Mouse (Mus musculus): ENCODE data around the gene Dpm3.

Gene Dpm3

DNA sequence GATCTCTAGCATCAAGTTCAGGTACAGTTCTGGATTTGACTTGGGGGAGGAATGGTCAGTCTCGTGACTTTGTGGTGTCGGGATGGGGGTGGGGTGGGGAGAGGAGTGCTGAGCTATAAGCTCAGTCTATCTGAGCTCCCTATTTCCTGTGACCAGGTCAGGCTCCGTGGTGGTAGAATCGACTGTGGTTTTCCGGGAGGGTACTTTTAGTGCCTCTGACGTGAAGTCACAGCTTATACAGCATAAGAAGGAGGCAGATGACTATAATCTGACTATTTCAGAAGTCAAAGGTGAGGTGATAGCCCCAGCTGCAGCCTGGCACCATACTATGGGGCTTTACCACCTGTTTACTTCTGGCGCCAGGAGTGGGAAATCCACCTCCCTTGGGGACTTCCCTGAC lies 27.8 kb upstream of the Dpm3 start:
- in situ Hi-C loops (cut with MboI, MseI), result no loop called here

DNA sequence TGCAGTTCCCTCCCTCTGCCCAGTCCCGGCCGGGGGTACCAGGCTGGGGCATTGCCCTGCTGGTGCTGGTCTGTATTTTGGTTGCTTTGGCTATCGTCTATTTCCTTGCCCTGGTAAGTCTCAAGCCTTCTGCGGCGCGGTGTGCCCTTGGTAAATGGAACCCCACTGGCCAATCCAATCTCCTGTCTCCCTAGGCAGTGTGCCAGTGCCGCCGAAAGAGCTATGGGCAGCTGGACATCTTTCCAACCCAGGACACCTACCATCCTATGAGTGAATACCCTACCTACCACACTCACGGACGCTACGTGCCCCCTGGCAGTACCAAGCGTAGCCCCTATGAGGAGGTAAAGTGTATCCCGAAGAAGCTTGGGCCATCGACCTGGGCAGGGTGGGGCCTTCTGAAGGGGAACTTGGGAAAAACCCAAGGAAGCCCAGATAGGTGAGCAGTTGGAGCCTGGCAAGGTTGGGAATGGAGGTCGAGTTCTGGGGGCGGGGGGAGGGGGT lies 27.3 kb upstream of the Dpm3 start:
- in situ Hi-C loops (cut with MboI, MseI), result no loop called here

DNA sequence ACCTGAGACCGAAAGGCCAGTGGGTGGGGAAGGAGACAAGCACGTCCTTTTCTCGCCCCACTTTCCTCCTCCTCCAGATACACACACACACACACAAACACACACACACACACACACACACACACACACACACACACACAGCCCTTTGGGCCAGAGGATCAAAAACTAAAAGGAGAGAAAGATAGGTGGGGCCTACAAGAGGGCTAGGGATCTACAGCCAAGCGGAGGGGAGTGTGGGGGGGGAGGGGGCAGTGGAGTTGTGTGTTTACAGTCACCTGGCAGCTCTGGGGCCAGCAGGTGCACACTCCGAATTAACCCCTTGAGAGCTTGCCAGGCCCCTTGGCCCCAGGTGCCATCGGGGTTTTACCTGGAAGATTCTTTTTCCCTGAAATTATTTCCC lies 26.5 kb upstream of the Dpm3 start:
- in situ Hi-C loops (cut with MboI, MseI), result no loop called here

DNA sequence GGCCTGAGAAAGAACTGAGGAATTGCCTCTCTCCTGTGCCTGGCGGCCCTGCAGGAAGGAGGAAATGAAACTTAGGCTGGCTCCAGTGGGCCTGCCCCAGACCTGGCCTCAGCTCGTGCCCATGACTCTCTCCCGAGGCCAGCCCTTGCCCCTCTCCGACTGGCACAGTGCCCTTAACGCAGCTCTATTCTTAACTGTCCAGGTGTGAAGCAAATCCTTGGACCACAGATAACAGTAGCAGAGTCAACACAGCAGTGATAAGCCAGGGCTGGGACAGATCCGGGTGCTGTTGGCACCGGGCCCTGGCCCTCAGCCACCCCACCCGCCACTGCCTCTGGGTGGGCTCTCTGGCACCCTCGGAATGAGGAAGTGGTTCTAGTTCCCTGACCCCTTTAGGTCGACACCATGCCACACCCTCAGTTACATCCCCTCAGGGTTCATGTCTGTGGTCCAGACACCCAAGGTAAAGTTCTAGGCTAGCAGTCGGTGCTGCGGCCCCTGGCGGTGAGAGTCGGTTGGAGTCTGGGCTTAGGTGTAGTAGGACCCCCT lies 25.5 kb upstream of the Dpm3 start:
- in situ Hi-C loops (cut with MboI, MseI), result no loop called here

DNA sequence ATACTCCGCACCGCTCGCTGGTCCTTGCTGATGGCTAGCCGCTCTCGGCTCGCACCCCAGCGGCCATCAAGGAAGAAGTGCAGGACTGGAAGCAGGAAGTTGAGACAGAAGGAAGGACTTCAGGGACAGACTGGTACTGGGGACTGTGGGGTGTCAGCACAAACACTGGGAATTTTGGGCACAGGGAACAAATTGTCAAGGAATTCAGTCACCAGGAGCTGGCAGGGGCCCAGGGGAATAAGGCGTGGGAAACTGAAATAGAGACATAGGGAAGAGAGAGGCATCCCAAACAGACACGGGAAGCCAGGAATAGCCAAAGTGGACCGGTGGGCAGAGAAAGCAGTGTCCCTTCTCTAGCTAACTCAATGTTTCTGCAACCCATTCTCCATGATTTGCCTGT lies 22.6 kb upstream of the Dpm3 start:
- in situ Hi-C loops (cut with MboI, MseI), result no loop called here

DNA sequence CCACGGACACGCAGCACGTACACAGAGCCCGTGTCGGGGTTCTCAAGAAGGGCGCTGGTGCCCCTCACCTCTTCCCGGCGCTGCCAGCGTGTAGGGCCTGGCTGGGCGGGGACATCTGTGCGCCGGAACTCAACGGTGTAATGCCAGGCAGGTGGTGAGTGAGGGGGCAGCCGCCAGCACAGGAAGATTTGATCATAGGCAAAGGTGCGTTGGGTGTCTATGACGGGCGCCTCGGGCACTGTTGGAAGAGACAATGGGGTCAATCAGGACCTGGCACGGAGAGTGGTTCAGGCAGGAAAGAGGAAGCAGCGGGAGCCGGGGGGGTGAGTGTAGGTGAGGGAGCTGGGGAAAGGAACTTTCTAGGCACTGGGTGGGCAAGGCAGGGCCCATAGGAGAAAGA lies 21.5 kb upstream of the Dpm3 start:
- in situ Hi-C loops (cut with MboI, MseI), result no loop called here

DNA sequence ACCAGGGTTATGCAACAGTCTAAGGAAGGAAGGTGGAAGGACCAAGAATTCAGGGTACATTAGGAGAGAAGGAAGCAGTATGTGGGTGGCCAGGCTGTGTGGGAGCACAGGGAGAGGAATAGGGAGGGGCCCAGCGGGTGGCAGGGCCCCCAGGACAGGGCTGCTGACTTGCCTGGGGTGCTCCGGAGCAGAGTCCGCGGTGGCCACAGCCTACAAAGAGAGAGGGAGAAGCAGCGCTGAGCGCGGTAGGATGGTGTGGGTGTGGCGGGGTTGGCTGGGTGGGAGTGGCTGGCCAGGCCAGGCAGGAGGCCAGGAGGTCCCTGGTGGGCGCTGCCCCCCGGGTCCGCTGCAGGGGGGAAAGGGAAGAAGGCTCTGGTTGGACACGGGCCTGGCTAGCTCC lies 20.7 kb upstream of the Dpm3 start:
- in situ Hi-C loops (cut with MboI, MseI), result no loop called here

DNA sequence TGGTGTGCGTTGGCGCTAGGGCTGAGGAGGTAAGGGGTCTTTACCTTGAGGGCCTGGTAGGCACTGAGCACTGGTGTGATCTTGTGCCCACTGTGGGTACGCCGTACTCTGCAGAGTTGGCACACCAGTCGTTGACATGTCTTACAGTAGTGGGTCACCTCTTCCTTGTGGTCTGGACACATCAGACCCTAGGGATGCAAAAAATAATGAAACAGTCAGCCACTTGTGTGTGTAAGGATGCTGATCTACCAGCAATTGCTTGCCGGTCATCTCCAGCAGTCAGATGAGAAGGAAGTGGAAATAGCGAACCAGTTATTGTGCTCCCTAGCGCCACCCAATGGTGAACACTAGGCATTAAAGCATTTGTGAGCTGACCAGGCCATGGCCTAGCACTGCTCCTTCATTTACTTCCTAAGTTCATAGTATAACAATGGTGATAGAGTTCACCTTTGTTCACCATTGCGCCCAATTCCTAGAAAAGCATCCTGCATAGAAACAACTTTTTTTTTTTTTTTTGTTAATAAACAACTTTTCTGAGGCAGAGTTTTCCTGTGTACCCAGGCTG lies 16.7 kb upstream of the Dpm3 start:
- in situ Hi-C loops (cut with MboI, MseI), result no loop called here

DNA sequence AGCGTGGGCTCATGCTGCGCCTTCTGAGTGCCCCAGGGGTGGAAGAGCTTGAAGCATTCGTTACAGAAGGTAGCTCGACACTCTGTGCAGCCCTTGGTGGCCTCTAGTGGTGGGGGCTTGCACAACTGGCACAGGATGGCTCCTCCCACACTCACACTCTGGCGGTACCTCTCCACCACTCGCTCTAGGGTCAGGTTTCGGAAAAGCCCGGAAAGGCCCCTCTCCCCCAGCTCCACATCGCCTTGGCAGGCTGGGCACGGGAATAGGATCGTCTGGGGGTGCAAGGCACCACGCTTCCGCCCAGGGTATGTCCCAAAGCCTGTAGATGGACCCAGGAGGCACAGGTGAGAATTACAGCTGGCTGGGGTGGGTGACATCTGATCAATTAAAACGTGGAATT lies 15.5 kb upstream of the Dpm3 start:
- in situ Hi-C loops (cut with MboI, MseI), result no loop called here

DNA sequence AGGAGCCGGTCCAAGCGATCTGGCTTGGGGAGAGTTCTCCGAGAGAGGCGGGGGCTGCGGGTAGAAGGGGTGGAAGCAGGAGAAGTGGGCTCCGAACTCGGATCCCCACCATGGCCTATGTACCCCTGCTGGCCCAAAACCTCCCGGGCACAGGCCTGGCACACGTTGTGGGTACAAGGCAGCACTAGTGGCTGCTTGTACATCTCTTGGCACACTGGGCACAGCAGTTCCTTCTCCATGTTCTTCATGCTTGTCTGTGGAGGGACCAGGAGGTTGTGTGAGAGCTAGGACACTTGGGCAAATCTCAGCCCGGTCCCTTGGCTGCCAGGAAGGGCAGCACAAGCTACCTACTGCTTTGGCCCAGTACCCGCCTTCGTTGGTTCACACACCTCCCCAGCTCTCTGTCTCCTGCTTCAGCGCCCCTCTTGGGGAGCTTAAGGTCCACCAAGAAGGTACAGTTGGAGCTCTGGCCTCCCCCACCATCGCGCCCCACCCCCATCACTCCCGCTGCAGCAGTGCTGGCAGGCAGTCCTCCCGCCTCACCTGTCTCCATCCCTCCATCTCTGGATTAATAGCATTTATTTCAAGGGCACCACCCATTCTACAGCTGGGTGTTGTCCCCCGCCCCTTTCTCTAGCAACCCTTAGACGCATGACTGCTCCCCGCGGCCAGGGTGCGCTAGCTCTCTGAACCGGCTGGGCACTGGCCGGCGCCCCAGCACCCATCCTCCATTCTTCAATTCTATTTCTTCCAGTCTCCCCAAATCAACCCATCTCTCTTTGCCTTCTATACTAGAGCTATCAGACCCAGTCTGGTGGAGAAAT lies 14.8 kb upstream of the Dpm3 start:
- in situ Hi-C loops (cut with MboI, MseI), result no loop called here

DNA sequence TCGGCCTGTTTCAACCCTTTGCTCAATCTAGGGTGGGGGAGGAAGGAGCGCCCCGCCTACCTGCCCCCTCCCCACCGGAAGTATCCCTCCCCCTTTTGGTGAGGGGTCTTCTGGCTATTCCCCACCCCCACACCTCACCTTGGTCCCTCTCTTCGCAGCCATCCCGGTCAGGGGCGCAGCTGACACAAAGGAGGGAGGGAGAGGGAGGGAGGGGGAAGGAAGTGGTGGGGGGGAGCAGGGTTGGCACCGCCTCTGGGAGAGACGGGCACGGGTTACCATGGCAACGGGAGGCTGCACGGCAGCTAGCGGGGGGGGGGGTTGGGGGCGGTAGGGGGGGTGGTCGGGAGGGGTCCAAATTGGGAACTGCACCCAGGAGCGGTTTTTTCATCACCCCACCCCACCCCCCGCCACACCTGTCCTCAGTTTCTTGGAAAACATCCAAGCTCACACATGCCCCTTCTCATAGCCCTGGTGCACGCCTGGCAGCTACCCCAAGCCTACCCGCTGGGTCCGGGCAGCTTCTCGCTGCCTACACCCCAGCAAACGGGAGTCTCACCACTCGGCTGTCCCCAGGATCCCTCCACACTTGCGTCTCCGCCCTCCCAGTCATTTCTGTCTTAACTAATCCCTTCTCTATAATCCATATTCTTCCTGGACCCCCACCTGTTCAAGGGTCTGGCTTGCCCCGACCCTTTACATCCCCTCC lies 14.0 kb upstream of the Dpm3 start:
- in situ Hi-C loops (cut with MboI, MseI), result loop anchor here (5.0 kb wide), 1 partner anchor 37 kb away; the partner anchor contains the start of gene Efna1

DNA sequence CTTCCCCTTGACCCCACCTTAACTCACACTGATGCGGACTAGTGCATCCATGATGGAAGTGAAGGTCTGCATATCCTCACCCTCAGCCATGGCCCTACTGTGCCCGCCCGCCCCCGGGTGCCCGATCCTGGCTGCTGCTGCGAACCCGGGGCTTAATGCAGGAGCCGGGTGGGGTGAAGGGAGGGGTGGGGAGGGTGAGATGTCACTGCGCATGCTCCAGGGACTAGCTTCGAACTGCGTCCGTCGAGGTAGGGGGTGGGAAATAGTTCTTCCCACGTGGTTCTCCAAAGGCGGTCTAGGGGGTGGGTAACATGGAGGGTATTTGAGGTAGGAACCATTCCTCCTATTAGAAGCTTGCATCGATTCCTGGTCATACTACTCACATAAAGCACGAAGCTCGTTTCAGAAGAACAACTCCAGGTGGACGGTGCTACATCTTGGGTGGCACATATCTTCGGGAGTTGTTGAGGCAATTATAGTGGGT lies 13.4 kb upstream of the Dpm3 start, which contains the start of gene Krtcap2:
Gene Krtcap2, plus strand, starts transcription at position 279 of the 484 bp plus-strand sequence.
- in situ Hi-C loops (cut with MboI, MseI), result loop anchor here (5.0 kb wide), 1 partner anchor 37 kb away; the partner anchor contains the start of gene Efna1

DNA sequence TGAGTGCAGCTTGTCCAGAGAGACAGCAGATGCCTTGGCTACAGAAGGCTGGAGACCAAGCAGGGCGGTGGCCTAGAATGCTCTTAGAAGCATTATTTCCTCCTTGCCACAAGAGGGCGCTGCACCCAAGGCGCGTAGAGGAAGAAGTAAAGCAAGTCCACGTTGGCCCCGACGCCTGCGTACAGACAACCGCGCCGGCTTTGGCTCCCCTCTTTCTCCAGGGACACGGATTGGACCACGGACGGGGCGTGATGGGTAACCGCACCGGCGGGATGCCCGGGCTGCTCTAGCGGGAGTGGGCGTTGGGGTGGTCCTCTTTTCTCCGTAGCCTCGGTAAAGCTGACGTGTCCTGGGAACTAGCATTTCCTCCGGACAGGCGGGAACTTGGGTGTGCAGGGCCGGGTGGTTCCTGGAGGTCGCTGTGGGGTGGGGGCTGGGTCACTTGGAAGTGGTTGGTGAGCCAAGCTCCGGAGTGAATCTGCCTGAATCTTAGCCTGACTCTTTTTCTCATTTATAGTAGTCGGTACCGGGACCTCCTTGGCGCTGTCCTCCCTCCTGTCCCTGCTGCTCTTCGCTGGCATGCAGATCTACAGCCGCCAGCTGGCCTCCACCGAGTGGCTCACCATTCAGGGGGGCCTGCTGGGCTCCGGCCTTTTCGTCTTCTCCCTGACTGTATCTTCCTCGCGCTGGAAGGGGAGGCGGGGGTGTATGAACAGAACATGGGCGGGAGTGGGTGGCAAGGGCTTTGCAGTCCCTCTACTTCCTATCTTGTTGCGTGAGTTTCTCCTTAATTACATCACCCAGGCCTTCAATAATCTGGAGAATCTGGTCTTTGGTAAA lies 12.7 kb upstream of the Dpm3 start, which contains the start of gene Trim46:
Gene Trim46, minus strand, starts transcription at position 49 of the 840 bp plus-strand sequence.
- in situ Hi-C loops (cut with MboI, MseI), result loop anchor here (5.0 kb wide), 1 partner anchor 36 kb away; the partner anchor contains the start of gene Efna1

DNA sequence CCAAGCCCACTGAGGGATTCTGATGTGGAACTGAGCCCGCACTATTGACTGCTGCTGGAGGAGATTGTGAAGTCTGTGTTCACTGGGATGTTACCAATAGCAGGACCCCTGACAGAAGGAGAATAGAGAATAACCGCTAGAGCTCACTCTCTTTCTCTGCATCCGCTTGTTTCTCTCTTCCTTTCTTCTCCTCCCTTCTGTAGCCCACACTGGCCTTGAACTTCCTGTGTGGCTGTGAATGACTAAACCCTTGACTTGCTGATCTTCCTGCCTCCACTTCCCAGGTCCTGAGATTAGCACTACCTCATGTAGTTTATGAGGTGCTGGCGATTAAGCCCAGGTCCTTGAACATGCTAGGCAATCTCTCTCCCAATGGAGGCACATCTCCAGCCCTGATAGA lies 11.7 kb upstream of the Dpm3 start:
- in situ Hi-C loops (cut with MboI, MseI), result loop anchor here (5.0 kb wide), 1 partner anchor 35 kb away; the partner anchor contains the start of gene Efna1

DNA sequence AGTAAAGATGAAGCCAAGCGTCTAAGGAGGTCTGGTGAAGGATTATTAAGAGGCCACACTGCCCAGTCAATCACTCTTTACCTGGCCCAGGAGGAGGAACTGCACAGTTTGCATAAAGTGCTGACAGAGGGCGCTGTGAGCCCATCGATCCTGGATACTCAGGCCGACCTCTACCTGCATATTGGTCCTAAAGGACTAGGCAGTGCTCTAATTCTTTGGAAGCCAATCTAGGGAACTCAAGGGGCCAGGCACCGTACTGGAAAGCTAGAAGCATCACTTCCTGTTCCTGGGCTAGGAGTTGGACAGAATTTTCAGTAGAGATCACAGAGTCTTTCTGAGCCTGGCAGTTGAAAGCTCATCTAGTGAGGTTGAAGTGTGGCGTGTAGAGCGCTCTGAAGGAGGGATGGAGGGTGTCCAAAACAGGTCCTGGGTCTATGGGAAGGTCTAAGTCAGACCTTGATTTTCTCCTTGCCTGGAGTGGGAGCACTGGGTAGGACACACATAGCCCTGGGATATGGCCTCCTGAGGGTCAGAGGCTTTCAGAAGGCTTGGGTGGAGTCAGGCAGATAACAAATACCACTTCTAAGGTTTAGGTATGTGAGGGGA lies 8.6 kb upstream of the Dpm3 start:
- in situ Hi-C loops (cut with MboI, MseI), result no loop called here

DNA sequence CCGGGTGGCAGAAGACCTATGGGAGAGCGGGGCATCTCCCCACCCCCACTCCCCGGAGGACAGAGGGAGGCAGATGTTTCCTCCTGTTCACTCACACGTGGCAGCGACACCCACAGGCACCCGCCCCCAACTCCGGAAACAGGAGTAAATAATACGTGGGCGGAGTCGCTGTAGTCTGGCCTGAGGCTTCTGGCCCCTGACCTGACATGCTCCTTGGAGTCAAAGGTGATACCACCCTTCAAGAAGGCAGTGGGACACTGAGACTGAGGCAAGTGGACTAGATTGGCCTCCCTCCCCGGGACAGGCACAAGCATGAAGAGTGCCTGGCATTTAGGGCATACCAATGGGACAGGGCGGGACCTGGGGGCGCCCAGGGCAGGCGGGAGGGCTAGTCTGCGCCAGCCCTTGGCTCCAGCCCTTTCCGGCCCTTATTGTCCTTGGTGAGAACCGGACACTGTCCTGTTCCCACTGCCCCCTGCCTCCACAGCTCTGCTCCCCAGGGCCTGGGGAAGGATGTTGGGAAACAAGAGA lies 7.7 kb upstream of the Dpm3 start:
- in situ Hi-C loops (cut with MboI, MseI), result no loop called here

DNA sequence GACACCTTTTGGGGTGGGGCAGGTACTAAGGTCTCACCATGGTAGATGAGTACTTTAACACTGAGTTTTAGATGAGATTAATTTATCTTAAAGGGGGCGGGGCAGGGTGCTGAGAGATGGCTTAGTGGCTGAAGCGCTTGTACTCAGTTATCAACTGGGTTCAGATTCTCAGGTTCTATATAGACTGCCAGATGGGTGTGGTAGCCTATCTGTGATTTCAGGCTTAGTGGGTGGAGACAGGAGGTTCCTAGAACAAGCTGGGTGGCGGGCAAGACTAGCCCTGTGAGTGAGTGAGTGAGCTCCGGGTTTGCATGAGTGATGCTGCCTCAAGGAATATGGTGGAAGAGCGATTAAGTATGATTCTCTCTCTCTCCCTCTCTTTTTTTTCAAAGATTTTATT lies 4.2 kb upstream of the Dpm3 start:
- in situ Hi-C loops (cut with MboI, MseI), result no loop called here

DNA sequence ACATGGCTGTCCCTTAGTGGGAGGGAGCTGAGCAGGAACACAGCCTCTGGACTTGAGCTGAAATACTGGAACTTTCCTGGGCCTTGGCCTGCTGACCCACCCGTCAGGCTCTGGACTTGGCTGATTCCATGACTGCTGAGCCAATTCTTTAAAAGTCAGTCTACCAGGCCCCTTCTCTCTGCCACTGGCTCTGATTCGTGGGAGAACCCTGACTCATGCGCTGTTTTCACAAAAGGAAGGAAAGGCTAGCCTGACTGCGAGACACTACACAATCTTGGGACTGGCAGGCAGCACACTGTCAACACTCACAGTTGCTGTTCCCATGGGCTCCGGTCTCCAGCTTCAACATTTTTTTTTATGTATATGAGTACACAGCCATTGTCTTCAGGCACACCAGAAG lies 3.0 kb upstream of the Dpm3 start:
- in situ Hi-C loops (cut with MboI, MseI), result no loop called here

DNA sequence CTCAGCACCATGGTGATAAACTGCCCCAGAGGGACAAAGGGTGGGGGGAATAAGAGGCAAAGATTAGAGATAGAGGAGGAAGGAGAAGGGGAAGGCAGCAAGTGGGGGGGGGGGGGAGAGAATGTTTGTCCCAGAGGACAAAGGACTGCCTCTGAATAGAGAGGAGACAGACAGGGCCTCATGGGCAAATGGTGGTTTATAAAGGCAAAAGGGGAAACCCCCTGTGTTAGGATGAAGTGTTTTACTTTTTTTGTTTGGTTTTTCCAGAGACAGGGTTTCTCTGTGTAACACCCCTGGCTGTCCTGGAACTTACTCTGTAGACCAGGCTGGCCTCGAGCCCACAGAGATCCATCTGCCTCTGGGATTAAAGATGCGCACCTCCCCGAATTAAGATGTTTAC lies 1.1 kb downstream of the Dpm3 start:
- in situ Hi-C loops (cut with MboI, MseI), result no loop called here

DNA sequence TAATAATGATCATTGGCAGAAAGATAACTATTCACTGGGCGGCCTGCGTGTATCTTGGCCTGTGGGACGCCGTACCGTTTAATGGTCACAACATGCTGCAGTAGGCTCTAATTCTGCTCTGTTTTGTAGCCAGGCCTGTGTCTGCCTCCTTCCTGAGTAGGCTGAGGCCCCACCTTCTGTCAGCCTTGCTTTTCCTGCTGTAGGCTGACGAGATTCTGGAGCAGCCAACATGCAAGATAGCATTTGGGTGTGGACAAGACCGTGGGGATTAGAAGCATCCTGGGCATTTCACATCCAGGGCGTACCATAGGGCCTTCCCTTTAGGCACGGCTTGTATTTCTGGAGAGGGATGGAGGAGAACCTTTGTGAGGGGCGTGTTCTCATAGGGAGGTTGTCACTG lies 3.3 kb downstream of the Dpm3 start:
- in situ Hi-C loops (cut with MboI, MseI), result no loop called here

Data from regulatory T cell (primary cell).